Mouse (Mus musculus) macrophage (primary cell): ENCODE data around the gene BC067074. TPM values are rescaled to one million over a fixed set of nuclear protein-coding genes. Genes with fewer than 3 reads are reported as not detected.

Experiments
- H3K27ac ChIP-seq: fragments of 350-480 bp; formaldehyde crosslinking; 2 replicates; pipeline ENCODE4 v1.9.0; 2021
- H3K36me3 ChIP-seq: fragments of 350-480 bp; formaldehyde crosslinking; 2 replicates; pipeline ENCODE4 v1.9.0; 2021; ENCODE audit errors: inconsistent target
- H3K4me3 ChIP-seq: fragments of 350-480 bp; formaldehyde crosslinking; 2 replicates; pipeline ENCODE4 v1.9.0; 2021; ENCODE audit errors: inconsistent target
- H3K79me2 ChIP-seq: fragments of 350-480 bp; formaldehyde crosslinking; 2 replicates; pipeline ENCODE4 v1.9.0; 2021; ENCODE audit errors: inconsistent target
- WGBS: methylation state at CpG from one replicate; pipeline ENCODE4 v1.1.7; 2026; ENCODE audit warnings: inconsistent platforms; ENCODE audit not compliant: missing documents; 5-methylcytosine and 5-hydroxymethylcytosine counted together
- polyA plus RNA-seq: library from polyadenylated mRNA; stranded (reverse); fragments of 250-400 nt; gene quantifications from 3 replicates; pipeline ENCODE4 v1.2.4, GENCODE M21; 2018; ENCODE audit warnings: inconsistent platforms

Gene BC067074
- polyA plus RNA-seq, 1 experiment from 2014 or later = not detected

DNA sequence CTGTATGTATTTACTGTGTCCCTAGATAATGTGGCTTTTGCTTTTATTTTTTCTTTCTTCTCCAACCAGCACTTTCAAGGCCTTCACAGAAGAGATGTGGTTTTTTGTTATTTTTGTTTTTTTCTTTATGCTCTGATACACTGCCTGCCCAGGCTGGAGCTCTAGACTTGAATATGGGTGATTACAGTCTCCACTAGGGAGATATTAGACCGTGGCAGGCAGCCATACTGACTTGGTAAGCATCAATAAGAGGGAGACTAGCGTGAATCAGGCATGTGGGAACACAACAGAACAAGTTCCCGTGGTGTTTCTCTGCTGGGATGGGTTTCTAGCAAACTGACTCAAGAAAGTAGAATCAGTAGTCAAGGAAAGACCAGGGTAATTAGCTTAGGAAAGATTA lies 125.7 kb downstream of the BC067074 start:
- no peak overlapping the region for H3K4me3 ChIP-seq
- H3K27ac ChIP-seq = peak overlapping the region; percentile 76
- 83% methylated on average over 3 of the region's 3 CpGs for WGBS
- H3K36me3 ChIP-seq = no peaks in the 10 kb centered on the region
- H3K79me2 ChIP-seq = no peaks in the 10 kb centered on the region

DNA sequence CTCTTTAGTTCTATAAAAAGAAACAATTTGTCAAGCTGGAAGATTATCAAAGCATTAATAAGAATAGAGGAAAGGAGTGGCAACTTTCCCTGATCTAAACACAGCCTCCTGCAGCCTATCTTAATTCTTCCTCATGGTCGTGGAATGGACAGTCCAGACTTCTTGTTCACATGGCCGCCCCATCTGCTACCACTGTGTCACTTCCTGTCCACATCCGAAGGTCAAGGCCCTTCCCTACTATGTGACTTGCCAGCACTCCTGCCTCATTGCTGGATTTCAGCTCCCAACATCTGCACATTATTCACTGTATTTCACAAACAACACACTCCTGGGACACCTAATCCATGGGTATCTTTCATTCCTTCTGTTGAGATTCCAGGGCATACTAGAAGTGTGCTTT lies 128.5 kb downstream of the BC067074 start:
- H3K4me3 ChIP-seq = no peak overlapping the region
- 71% methylated on average over 3 of the region's 3 CpGs for WGBS
- H3K79me2 ChIP-seq = no peaks in the 10 kb centered on the region

GRCm38 (mm10) chr13:113423825-113424224 lies 130.9 kb downstream of the BC067074 start:
- peak overlapping the region; percentile 42 for H3K27ac ChIP-seq
- H3K4me3 ChIP-seq = no peak overlapping the region
- no peaks in the 10 kb centered on the region for H3K36me3 ChIP-seq
- H3K79me2 ChIP-seq = no peaks in the 10 kb centered on the region
- 17% methylated on average over 7 of the region's 7 CpGs for WGBS

More for the DNA sequence above, 128.5 kb downstream of the BC067074 start:
- no peak overlapping the region for H3K27ac ChIP-seq
- no peaks in the 10 kb centered on the region for H3K36me3 ChIP-seq

DNA sequence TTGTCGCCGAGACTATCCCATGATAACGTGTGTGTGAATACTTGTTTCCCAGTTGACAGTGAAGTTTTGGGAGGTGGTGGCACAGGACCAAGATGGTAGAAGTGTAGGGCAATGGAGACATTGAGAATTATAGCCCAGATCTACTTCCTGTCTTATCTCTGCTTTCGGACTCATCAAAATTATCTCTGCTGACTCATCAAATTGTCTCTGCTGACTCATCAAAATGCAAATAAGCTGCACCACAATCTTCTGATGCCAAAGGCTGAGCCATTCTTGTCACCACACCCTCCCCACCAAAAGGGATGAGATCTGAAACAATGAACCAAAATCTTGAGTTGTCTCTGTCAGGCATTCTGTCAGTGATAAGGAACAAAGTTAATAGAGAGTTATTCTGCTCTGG lies 132.9 kb downstream of the BC067074 start:
- Histone ChIP-seq H3K27ac (no peak overlapping the region), H3K36me3 (no peaks in the 10 kb centered on the region), H3K79me2 (no peaks in the 10 kb centered on the region), H3K4me3 (no peak overlapping the region)
- 89% methylated on average over 4 of the region's 4 CpGs for WGBS

Other genes with a start within 250 kb of the BC067074 start
- not detected in 3 replicates for gene Gpx8, start 246.7 kb upstream of the BC067074 start, polyA plus RNA-seq
- gene Gzma, start 192.2 kb upstream of the BC067074 start, polyA plus RNA-seq = not detected in 3 replicates
- 0.22 TPM in 1 of 3 replicates, not detected in the others for gene Esm1, start 83.5 kb upstream of the BC067074 start, polyA plus RNA-seq
- not detected in 3 replicates for gene Gzmk, start 67.3 kb upstream of the BC067074 start, polyA plus RNA-seq